Mouse (Mus musculus) midbrain, embryonic 13.5 days (tissue): ENCODE results near the gene Nup50. TPM values are rescaled to one million over a fixed set of nuclear protein-coding genes. Genes with fewer than 3 reads are reported as not detected.
A peak's percentile ranks its signal among the peaks of the same experiment; 100 is the strongest.

Source experiments
- ATAC-seq: fragments of 200-750 bp; cut with Nextera tagmentation; 2 replicates; pipeline ENCODE4 v1.8.0; 2017; ENCODE audit warnings: mild to moderate bottlenecking, moderate TSS enrichment, moderate library complexity
- H3K27ac ChIP-seq: fragments of 300-500 bp; sonication (generic); 2 replicates; pipeline ENCODE4 v1.5.1; 2015; ENCODE audit warnings: inconsistent platforms, mild to moderate bottlenecking, moderate library complexity
- H3K27me3 ChIP-seq: fragments of 300-500 bp; sonication (generic); 2 replicates; pipeline ENCODE4 v1.6.1; 2015; ENCODE audit warnings: mild to moderate bottlenecking, inconsistent platforms
- H3K36me3 ChIP-seq: fragments of 300-500 bp; sonication (generic); 2 replicates; pipeline ENCODE4 v1.6.1; 2015; ENCODE audit warnings: mild to moderate bottlenecking, inconsistent platforms
- H3K4me1 ChIP-seq: fragments of 300-500 bp; sonication (generic); replicated peaks from 2 replicates; pipeline ENCODE4 v1.6.1; 2015; ENCODE audit warnings: inconsistent platforms
- H3K4me2 ChIP-seq: fragments of 300-500 bp; sonication (generic); replicated peaks from 2 replicates; pipeline ENCODE4 v1.6.1; 2015; ENCODE audit warnings: moderate library complexity, mild to moderate bottlenecking, inconsistent platforms
- H3K4me3 ChIP-seq: fragments of 300-500 bp; sonication (generic); replicated peaks from 2 replicates; pipeline ENCODE4 v1.5.1; 2015; ENCODE audit warnings: mild to moderate bottlenecking, inconsistent platforms
- H3K9ac ChIP-seq: fragments of 300-500 bp; sonication (generic); replicated peaks from 2 replicates; pipeline ENCODE4 v1.6.1; 2015; ENCODE audit warnings: mild to moderate bottlenecking, inconsistent platforms
- H3K9me3 ChIP-seq: fragments of 300-500 bp; sonication (generic); 2 replicates; pipeline ENCODE4 v1.6.1; 2016; ENCODE audit warnings: mild to moderate bottlenecking, inconsistent platforms
- WGBS: fragments of 180-500 bp; shearing (Covaris S2); methylation state at CpG from one replicate; pipeline ENCODE4 v1.1.7; 2015; 5-methylcytosine and 5-hydroxymethylcytosine counted together
- polyA plus RNA-seq: library from polyadenylated mRNA; unstranded; fragments of >200 nt; fragmentation: Nextera tagmentation; extraction: Ambion mirVana; gene quantifications from 2 replicates; pipeline ENCODE4 v1.2.1, GENCODE M21; 2015

Gene Nup50
- polyA plus RNA-seq, 1 experiment from 2014 or later: 37.3 TPM

GRCm38 (mm10) chr15:84923508-84924181, 434 bp downstream of the Nup50 start:
- Histone ChIP-seq H3K36me3 (peaks cover 15% of the 10 kb centered on the region), H3K9ac (peak overlapping the region; percentile 97), H3K9me3 (no peaks in the 10 kb centered on the region), H3K4me3 (peak overlapping the region; percentile 97), H3K4me1 (peaks cover 31% of the 10 kb centered on the region), H3K4me2 (peak overlapping the region; percentile 94), H3K27me3 (peaks cover 5% of the 10 kb centered on the region; the same call in 1 of the 2 replicates), H3K27ac (peak overlapping the region; percentile 93)
- WGBS: under 1% methylated on average over 57 of the region's 68 CpGs
- ATAC-seq: peak; percentile 82

- peak overlapping the region; percentile 94 for H3K4me2 ChIP-seq
- no peak for ATAC-seq
- H3K4me3 ChIP-seq: peak overlapping the region; percentile 97
- H3K9ac ChIP-seq: peak overlapping the region; percentile 97
- H3K27me3 ChIP-seq: peaks cover 5% of the 10 kb centered on the region; the same call in 1 of the 2 replicates
- no peaks in the 10 kb centered on the region for H3K9me3 ChIP-seq
- H3K4me1 ChIP-seq: peaks cover 31% of the 10 kb centered on the region
- 15% methylated on average over 9 of the region's 9 CpGs for WGBS
- peaks cover 27% of the 10 kb centered on the region for H3K36me3 ChIP-seq
- H3K27ac ChIP-seq: no peak overlapping the region
Observed at GRCm38 (mm10) chr15:84924781-84925315, 1.6 kb downstream of the Nup50 start.

- no peak overlapping the region; the same call in 1 of the 2 replicates for H3K9ac ChIP-seq
- peak overlapping the region; percentile 94 for H3K4me2 ChIP-seq
- WGBS: 65% methylated on average over 1 of the region's 1 CpGs
- no peaks in the 10 kb centered on the region for H3K9me3 ChIP-seq
- peaks cover 34% of the 10 kb centered on the region for H3K36me3 ChIP-seq
- peaks cover 31% of the 10 kb centered on the region for H3K4me1 ChIP-seq
- H3K27me3 ChIP-seq: peaks cover 5% of the 10 kb centered on the region; the same call in 1 of the 2 replicates
- H3K4me3 ChIP-seq: peak overlapping the region; percentile 97; the same call in 1 of the 2 replicates
- no peak overlapping the region for H3K27ac ChIP-seq
- ATAC-seq: no peak
Observed at GRCm38 (mm10) chr15:84925495-84926018, 2.3 kb downstream of the Nup50 start.

- Histone ChIP-seq H3K36me3 (peaks cover 100% of the 10 kb centered on the region), H3K27ac (no peak overlapping the region), H3K9ac (no peak overlapping the region), H3K4me3 (no peak overlapping the region), H3K4me1 (no peaks in the 10 kb centered on the region), H3K9me3 (no peaks in the 10 kb centered on the region), H3K4me2 (no peak overlapping the region), H3K27me3 (no peaks in the 10 kb centered on the region)
- 91% methylated on average over 5 of the region's 5 CpGs for WGBS
- ATAC-seq: no peak
Observed at GRCm38 (mm10) chr15:84932351-84932750, 9.1 kb downstream of the Nup50 start.

GRCm38 (mm10) chr15:84934901-84935300, 11.7 kb downstream of the Nup50 start:
- ATAC-seq: no peak
- no peaks in the 10 kb centered on the region for H3K9me3 ChIP-seq
- no peaks in the 10 kb centered on the region for H3K4me1 ChIP-seq
- H3K27ac ChIP-seq: no peak overlapping the region
- H3K36me3 ChIP-seq: peaks cover 100% of the 10 kb centered on the region
- WGBS: 88% methylated on average over 16 of the region's 16 CpGs
- H3K9ac ChIP-seq: no peak overlapping the region
- no peak overlapping the region for H3K4me2 ChIP-seq
- no peaks in the 10 kb centered on the region for H3K27me3 ChIP-seq
- H3K4me3 ChIP-seq: no peak overlapping the region

- no peaks in the 10 kb centered on the region for H3K9me3 ChIP-seq
- no peak for ATAC-seq
- H3K36me3 ChIP-seq: peaks cover 72% of the 10 kb centered on the region
- 72% methylated on average over 12 of the region's 12 CpGs for WGBS
- no peaks in the 10 kb centered on the region for H3K4me1 ChIP-seq
- H3K4me2 ChIP-seq: no peak overlapping the region
- no peak overlapping the region for H3K9ac ChIP-seq
- H3K27me3 ChIP-seq: no peaks in the 10 kb centered on the region
- H3K4me3 ChIP-seq: no peak overlapping the region
- H3K27ac ChIP-seq: no peak overlapping the region
Observed at GRCm38 (mm10) chr15:84940102-84940501, 16.9 kb downstream of the Nup50 start.

- 72% methylated on average over 11 of the region's 11 CpGs for WGBS
- Histone ChIP-seq H3K4me2 (no peak overlapping the region), H3K4me3 (no peak overlapping the region), H3K36me3 (peaks cover 63% of the 10 kb centered on the region), H3K27me3 (no peaks in the 10 kb centered on the region), H3K27ac (no peak overlapping the region), H3K9me3 (no peaks in the 10 kb centered on the region), H3K4me1 (no peaks in the 10 kb centered on the region), H3K9ac (no peak overlapping the region)
- ATAC-seq: no peak
Observed at GRCm38 (mm10) chr15:84942647-84943285, 19.6 kb downstream of the Nup50 start.

- no peak overlapping the region for H3K4me3 ChIP-seq
- no peak overlapping the region for H3K4me2 ChIP-seq
- no peaks in the 10 kb centered on the region for H3K27me3 ChIP-seq
- no peak overlapping the region for H3K9ac ChIP-seq
- no peak overlapping the region for H3K27ac ChIP-seq
- H3K9me3 ChIP-seq: no peaks in the 10 kb centered on the region
- H3K4me1 ChIP-seq: no peaks in the 10 kb centered on the region
- no peak for ATAC-seq
- peaks cover 63% of the 10 kb centered on the region for H3K36me3 ChIP-seq
- 82% methylated on average over 5 of the region's 5 CpGs for WGBS
Observed at GRCm38 (mm10) chr15:84944319-84944718, 21.1 kb downstream of the Nup50 start.

GRCm38 (mm10) chr15:84948990-84949389, 25.8 kb downstream of the Nup50 start:
- no peaks in the 10 kb centered on the region for H3K27me3 ChIP-seq
- peaks cover 81% of the 10 kb centered on the region for H3K36me3 ChIP-seq
- no peak overlapping the region for H3K9ac ChIP-seq
- H3K4me3 ChIP-seq: no peak overlapping the region
- no peak overlapping the region for H3K4me2 ChIP-seq
- 96% methylated on average over 14 of the region's 14 CpGs for WGBS
- no peak overlapping the region for H3K27ac ChIP-seq
- H3K4me1 ChIP-seq: no peaks in the 10 kb centered on the region
- H3K9me3 ChIP-seq: no peaks in the 10 kb centered on the region
- no peak for ATAC-seq

GRCm38 (mm10) chr15:84950053-84950452, 26.8 kb downstream of the Nup50 start:
- WGBS: 92% methylated on average over 4 of the region's 4 CpGs

GRCm38 (mm10) chr15:84953259-84953658, 30.0 kb downstream of the Nup50 start:
- Histone ChIP-seq H3K27me3 (no peaks in the 10 kb centered on the region), H3K4me2 (no peak overlapping the region), H3K9ac (no peak overlapping the region), H3K4me3 (no peak overlapping the region), H3K4me1 (peaks cover 8% of the 10 kb centered on the region), H3K9me3 (no peaks in the 10 kb centered on the region), H3K27ac (no peak overlapping the region), H3K36me3 (peaks cover 90% of the 10 kb centered on the region)
- ATAC-seq: no peak
- WGBS: 96% methylated on average over 11 of the region's 11 CpGs

More at GRCm38 (mm10) chr15:84950053-84950452, 26.8 kb downstream of the Nup50 start:
- Histone ChIP-seq H3K27me3 (no peaks in the 10 kb centered on the region), H3K4me3 (no peak overlapping the region), H3K9me3 (no peaks in the 10 kb centered on the region), H3K36me3 (peaks cover 90% of the 10 kb centered on the region), H3K4me2 (no peak overlapping the region), H3K27ac (no peak overlapping the region), H3K4me1 (no peaks in the 10 kb centered on the region), H3K9ac (no peak overlapping the region)
- no peak for ATAC-seq

GRCm38 (mm10) chr15:84957851-84958250, 34.6 kb downstream of the Nup50 start:
- H3K9ac ChIP-seq: 0 out of 2 replicates have a peak overlapping the region, but pooled peaks have one; percentile 8
- WGBS: 20% methylated on average over 3 of the region's 3 CpGs
- ATAC-seq: peak; percentile 72

More at GRCm38 (mm10) chr15:84957851-84958250, 34.6 kb downstream of the Nup50 start:
- H3K4me2 ChIP-seq: no peak overlapping the region
- no peak overlapping the region for H3K27ac ChIP-seq
- H3K4me1 ChIP-seq: peaks cover 33% of the 10 kb centered on the region
- H3K36me3 ChIP-seq: peaks cover 60% of the 10 kb centered on the region
- H3K9me3 ChIP-seq: no peaks in the 10 kb centered on the region
- H3K4me3 ChIP-seq: no peak overlapping the region
- H3K27me3 ChIP-seq: no peaks in the 10 kb centered on the region
